8 mouse cellular contexts compared by ENCODE assay signal in genomic region chr11:49794342-49795144, GRCm38 (mm10). TPM values are rescaled to one million over a fixed set of nuclear protein-coding genes. Genes with fewer than 3 reads are reported as not detected.
DNase-seq lines count a peak whose midpoint lies in the region; ATAC-seq and TF ChIP-seq lines count a peak whose summit lies in the region.

No protein-coding gene starts in this region.

- no peak for TF ChIP-seq POLR2A in embryonic fibroblast, embryonic 13.5 days (IDR thresholded peaks at IDR 0.05; ENCODE audit: low read depth, low read length)

- no peak for TF ChIP-seq CTCF in embryonic fibroblast, embryonic 13.5 days (IDR thresholded peaks at IDR 0.05; ENCODE audit: borderline replicate concordance, insufficient read depth, low read length)

- no peaks in the 10 kb centered on the region for H3K36me3 ChIP-seq in heart, embryonic 14.5 days (ENCODE audit: control insufficient read depth, insufficient read depth, low read length)
- no peaks in the 10 kb centered on the region for H3K36me3 ChIP-seq in kidney, embryonic 16.5 days (ENCODE audit: insufficient read depth, low read length)

- peak overlapping the region; percentile 92 for H3K4me2 ChIP-seq in heart, embryonic 14.5 days (ENCODE audit: low read length)
- peak overlapping the region; percentile 97 for H3K4me2 ChIP-seq in kidney, embryonic 16.5 days (replicated peaks; ENCODE audit: low read depth, low read length)

- H3K27me3 ChIP-seq in heart, embryonic 14.5 days (ENCODE audit: control insufficient read depth, insufficient read depth, low read length): no peaks in the 10 kb centered on the region
- H3K27me3 ChIP-seq in kidney, embryonic 16.5 days (ENCODE audit: insufficient read depth, low read length): peaks cover 4% of the 10 kb centered on the region; the same call in 1 of the 2 replicates

- no peak overlapping the region for H3K27ac ChIP-seq in embryonic fibroblast, embryonic 13.5 days (ENCODE audit: insufficient read depth, low read length)
- peak overlapping the region in 1 of 2 experiments; percentile 33; a peak in 1 of 4 replicates for H3K27ac ChIP-seq in heart, embryonic 14.5 days (replicated peaks in 1 of 2; ENCODE audit: control insufficient read depth in 1 of 2, insufficient read depth in 1 of 2, low read depth in 2 of 2, low read length in 2 of 2)
- no peak overlapping the region for H3K27ac ChIP-seq in kidney, embryonic 16.5 days (ENCODE audit: low read length)

- H3K9ac ChIP-seq in heart, embryonic 14.5 days (ENCODE audit: low read length): peak overlapping the region; percentile 61
- H3K9ac ChIP-seq in kidney, embryonic 16.5 days (replicated peaks; ENCODE audit: low read length): peak overlapping the region; percentile 76

- ATAC-seq in heart, embryonic 14.5 days (ENCODE audit: insufficient number of reproducible peaks, insufficient read depth, low FRiP score, low read depth): 0 out of 2 replicates have a peak, but pooled peaks have one; percentile 9
- ATAC-seq in kidney, embryonic 16.5 days (ENCODE audit: low FRiP score, low TSS enrichment): peak; percentile 74

- H3K4me3 ChIP-seq in embryonic fibroblast, embryonic 13.5 days (ENCODE audit: insufficient read depth, low read length): peak overlapping the region; percentile 53
- peak overlapping the region; percentile 44 to 60 for H3K4me3 ChIP-seq in heart, embryonic 14.5 days (ENCODE audit: control insufficient read depth in 1 of 2, insufficient read depth in 1 of 2, low read depth in 1 of 2, low read length in 2 of 2)
- peak overlapping the region; percentile 67 for H3K4me3 ChIP-seq in kidney, embryonic 16.5 days (ENCODE audit: low read length)

- peaks cover 2% of the 10 kb centered on the region; the same call in 1 of the 2 replicates for H3K4me1 ChIP-seq in embryonic fibroblast, embryonic 13.5 days (ENCODE audit: control insufficient read depth, insufficient read depth, low read length)
- H3K4me1 ChIP-seq in heart, embryonic 14.5 days (ENCODE audit: control insufficient read depth in 2 of 2, insufficient read depth in 2 of 2, low read length in 2 of 2): peaks cover 6 to 10% of the 10 kb centered on the region in 2 experiments; a peak in 2 of 4 replicates
- peaks cover 9% of the 10 kb centered on the region for H3K4me1 ChIP-seq in kidney, embryonic 16.5 days (ENCODE audit: insufficient read depth, low read length)

- H3K9me3 ChIP-seq in heart, embryonic 14.5 days (ENCODE audit: control insufficient read depth, low read length): no peaks in the 10 kb centered on the region
- H3K9me3 ChIP-seq in kidney, embryonic 16.5 days (ENCODE audit: low read length): no peaks in the 10 kb centered on the region

- peak; percentile 36 for DNase-seq in urinary bladder, postnatal 14 days (ENCODE audit: low spot score)
- DNase-seq in urinary bladder, postnatal 10 days (ENCODE audit: low spot score): no peak
- peak; percentile 17 for DNase-seq in lung, postnatal 36 days
- peak; percentile 16 for DNase-seq in right cerebral cortex, postnatal 4 days
- no peak for DNase-seq in cerebellum, adult 11 months

- WGBS in heart, embryonic 14.5 days: 2% methylated on average over 40 of the region's 45 CpGs
- WGBS in kidney, embryonic 16.5 days: under 1% methylated on average over 45 of the region's 45 CpGs

RNA-seq across cellular contexts. Expression of gene Gfpt2, which starts 0.6 kb away (rescaled TPM):
- polyA plus RNA-seq in embryonic fibroblast, embryonic 13.5 days (2011; ENCODE audit: insufficient read length, low read depth, missing spikeins): 13.9 and 14.5 TPM in 2 replicates
- polyA plus RNA-seq in heart, embryonic 14.5 days (2014; fragmentation: Nextera tagmentation; extraction: Ambion mirVana): 7.8 and 8.5 TPM in 2 replicates
- 13.2 and 13.5 TPM in 2 replicates for polyA plus RNA-seq in kidney, embryonic 16.5 days (2015; fragmentation: Nextera tagmentation; extraction: Ambion mirVana)

RNA-seq across cellular contexts. Expression of gene Mapk9, which starts 52.0 kb away (rescaled TPM):
- 62.5 and 68.5 TPM in 2 replicates for polyA plus RNA-seq in embryonic fibroblast, embryonic 13.5 days (2011; ENCODE audit: insufficient read length, low read depth, missing spikeins)
- polyA plus RNA-seq in heart, embryonic 14.5 days (2014; fragmentation: Nextera tagmentation; extraction: Ambion mirVana): 39.1 and 39.2 TPM in 2 replicates
- 33.5 and 34.2 TPM in 2 replicates for polyA plus RNA-seq in kidney, embryonic 16.5 days (2015; fragmentation: Nextera tagmentation; extraction: Ambion mirVana)

Comparison
In these comparisons a context has a peak if more than half of its experiments do, and no peak if none do; other contexts are left out.
1. DNase-seq: peak in urinary bladder, postnatal 14 days (single experiment), lung, postnatal 36 days (single experiment) and right cerebral cortex, postnatal 4 days (single experiment); none in urinary bladder, postnatal 10 days (single experiment) and cerebellum, adult 11 months (single experiment).
2. Peak in every context shown above with its lines, with median percentiles within 50 percentile points of each other: H3K4me3 ChIP-seq.